Mouse (Mus musculus) R1 (cell line): ENCODE results near the gene Col4a4.

Experiments
- DNase-seq: peaks from one replicate; pipeline ENCODE4 v3.0.0-alpha.2; 2018; ENCODE audit warnings: low read depth, low spot score

The Col4a4 gene

DNA sequence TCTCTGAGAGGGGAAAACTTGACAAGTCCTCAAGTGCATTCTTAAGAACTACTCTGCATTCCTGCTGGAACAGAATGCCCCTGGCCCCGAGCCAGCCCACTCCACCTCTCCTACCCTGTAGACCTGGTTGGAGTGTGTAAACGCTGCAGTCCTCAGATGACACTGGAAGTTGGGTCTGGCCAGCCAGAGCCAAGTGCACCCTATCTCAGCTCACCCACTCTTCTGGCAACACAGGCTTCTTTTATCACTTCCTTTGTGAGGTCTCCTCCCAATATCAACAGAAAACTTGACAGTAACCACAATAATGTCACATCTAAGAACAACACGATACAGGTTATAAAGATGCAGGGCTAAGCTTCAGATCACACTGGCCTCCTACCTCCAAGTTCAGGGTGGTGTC lies 8.7 kb downstream of the Col4a4 start:
- DNase-seq, result no peak

DNA sequence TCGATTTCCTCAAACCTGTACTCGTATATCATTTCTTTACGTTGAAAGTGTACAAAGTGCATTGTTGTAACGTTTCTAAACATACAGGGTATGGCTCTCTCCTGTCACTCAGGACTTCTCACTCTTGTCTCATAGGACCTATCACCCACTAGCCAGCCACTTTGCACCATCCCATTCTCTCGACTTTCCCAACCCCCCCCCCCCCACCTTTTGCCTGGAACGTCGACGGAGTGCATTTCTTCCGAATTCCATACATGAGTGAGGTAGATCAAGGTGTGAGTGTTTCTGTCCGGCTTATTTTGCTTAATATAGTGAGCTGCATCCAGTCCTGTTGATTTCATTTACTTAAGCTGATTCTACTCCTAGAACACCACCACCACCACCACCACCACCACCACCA lies 9.3 kb downstream of the Col4a4 start:
- no peak for DNase-seq

DNA sequence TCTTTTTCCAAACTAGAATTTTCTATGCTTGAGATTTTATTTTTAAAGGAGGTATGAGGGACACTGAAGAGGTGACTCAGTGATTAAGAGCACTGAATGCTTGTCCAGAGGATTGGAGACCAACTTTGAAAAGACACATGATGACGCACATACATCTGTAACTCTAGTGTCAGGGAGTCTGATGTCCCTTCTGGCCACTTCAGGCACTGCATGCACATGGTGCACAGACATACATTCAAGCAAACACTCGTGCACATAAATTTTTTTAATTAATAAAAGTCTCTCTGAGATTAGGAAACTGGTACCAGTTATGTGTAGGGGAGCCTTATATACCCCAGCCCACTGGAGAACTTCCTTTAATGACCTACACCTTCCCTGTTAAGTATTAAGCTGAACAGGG lies 10.5 kb downstream of the Col4a4 start:
- no peak for DNase-seq

DNA sequence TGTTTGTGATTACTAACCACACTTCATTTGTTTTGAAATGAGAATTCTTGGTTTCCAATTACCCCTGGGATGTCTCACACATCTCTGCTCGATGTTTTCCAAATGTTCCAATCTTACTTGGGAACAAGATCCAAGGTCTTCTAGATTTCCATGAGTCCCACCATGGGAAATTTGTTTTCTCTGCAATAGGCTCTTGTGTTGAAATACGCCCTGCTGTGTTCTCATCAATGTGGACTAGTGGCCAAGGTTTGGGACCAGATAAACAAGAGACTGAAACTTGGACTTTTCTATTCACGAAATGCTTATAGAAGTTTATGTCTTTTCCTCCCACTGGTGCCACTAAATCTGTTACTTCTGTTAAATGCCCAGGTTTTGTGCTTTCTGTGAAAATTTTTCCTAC lies 11.0 kb downstream of the Col4a4 start:
- DNase-seq, result no peak

DNA sequence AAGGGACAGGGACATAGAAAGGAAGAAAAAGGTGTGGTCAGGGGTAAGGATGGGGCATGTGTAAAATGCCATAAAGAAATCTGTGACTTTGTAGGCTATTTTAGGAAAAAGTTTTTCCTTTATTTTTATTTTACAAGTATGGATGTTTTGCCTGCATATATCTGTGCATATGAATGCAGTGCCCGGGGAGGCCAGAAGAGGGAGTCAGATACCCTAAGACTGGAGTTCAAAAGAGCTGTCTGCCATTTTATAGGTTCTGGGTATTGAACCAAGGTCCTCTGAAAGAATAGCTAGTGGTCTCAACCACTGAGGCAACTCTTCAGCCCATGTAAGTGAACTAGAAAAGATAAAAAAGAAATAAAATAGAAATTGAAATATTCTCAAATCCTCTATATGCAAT lies 14.9 kb downstream of the Col4a4 start:
- DNase-seq, result peak; percentile 36

DNA sequence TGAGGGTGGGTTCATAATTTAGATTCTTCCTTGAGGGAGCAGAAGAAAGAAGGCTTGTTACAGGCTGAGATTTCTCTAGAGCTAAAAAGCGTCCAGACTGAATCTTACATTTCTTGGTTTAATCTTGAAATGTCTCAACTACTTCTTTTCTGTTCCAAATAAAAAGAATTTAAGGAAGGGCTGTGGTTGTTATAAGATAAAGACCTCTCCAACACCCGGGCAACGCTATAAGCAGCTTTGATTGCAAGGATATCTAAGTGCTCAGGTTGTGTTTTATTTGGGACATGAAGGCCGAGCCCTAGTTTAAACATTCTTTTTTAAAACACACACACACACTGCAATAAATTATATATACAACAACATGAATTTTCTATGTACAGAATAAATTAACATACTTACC lies 17.2 kb downstream of the Col4a4 start:
- DNase-seq, result no peak

DNA sequence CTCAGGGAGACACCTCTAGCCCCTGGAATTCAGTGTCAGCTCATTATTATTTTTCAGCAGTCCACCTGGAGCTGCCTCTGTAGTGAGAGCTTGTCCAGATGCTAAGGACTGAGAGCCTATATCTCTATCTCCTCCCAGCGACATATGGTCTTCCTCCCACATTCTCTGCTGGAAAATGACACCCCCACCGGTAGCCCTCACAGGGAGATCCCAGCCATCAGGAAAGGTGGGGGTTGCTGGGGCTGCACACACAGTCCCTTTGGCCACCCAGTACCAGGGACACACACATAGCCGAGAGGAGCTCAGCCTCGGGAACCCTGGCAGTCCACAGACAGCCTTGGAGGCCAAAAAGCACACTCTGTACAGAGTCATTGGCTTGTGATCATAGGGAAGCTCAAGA lies 26.4 kb downstream of the Col4a4 start:
- DNase-seq, result no peak

DNA sequence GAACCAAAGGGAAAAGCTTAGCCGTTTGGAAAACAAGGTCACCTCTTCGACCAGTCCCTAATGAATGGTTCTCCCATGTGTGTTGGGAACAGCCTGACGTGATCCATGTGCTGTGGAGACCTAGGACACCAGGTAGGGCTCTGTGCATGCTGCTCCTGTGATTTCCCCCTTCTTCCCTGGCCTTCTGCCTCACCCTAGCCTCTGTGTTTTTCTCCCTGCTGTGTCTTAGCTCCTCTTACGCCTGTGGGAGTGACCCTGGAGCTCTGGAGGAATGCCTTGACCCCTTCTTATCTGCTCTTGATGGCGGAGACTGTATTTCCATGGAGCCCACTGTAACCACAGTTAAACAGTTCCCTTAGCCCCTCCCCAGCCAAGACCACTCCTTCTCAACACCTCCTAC lies 31.8 kb downstream of the Col4a4 start:
- no peak for DNase-seq

DNA sequence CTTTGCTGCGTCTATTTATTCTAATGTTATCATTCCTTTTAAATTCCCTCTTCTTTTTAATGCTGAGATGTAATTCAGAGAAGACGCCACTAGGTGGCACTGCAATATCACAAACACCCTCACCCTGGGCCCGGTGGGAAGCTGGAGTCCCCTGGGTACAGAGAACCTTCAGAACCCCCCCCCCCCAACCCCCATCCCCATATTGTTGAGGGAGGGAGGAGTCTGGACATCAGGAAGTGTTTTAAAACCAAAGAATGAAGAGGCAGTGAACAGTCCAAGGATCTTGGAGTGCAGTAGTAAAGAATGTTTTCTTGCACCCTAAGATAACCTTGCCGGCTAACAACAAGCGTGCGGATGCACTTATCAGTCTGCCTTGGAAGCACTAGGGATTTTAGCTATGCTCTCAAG lies 32.2 kb downstream of the Col4a4 start:
- peak; percentile 46 for DNase-seq

DNA sequence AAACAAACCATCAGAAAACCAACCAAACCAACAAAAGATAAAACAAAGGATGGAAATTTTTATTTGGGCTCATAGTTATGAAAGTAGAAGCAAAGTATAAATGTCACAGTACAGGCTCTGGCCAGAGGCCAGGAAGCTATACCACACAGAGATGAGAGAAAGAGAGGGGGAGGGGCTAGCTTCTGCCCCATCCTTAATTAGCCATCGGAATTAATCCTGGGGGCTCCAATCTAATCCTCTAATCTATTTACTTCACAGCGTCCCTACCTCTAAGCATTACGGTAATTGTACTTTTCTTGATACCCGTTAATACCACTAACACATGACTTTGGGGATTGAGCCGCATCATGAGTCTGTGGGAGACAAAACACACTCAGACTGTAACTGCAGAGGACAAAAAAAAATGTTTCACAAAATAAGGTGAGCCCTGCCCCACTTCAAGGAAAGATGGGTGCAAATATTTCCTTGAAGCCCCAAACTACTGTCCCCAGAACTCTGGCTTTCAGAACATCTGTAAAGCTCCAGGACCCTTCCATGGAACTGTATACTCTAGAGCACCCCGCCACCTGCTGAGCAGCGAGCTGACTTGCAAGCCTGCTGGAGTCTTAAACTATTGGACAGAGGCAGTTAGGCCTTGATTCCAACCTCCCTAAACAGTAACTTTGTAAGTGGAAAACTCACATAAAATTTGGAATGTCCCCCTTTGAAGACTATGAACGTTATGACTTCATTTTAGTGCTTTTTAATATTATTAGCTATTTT lies 41.3 kb downstream of the Col4a4 start:
- DNase-seq, result no peak

DNA sequence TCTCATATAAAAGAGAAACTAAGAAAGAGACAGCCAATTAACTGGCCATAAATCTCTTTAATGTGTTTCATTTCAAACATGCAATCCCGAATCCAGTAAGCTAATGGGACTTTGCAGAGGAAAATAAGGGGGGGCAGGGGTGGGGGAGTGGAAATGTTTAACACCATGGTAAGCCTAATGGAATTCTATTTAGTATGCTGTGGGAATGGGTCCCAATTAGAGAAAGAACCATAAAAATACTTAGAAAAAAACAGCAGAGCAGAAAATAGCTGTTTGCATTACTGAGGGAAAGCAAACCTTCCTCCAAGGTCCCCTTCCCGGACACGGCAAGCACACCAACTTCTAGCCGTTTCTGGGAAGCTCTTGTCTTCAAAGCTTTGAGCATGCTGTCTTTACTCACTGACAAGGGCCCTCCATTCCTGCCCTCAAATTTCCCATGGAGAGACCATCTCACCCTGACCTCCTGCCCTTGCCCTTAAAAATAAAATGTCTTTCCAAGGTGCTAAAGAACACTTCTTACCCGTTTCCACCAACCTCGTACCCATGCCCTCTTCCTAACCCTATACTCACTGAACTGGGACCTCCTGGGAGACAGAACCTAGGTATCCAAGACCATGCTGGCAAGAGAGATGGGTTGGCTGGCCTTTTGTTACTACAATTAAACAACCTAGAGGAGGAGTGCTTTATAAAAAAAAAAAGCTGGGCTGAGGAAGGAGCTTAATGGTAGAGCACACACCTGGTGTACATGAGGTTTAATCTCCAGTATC lies 42.0 kb downstream of the Col4a4 start:
- no peak for DNase-seq

DNA sequence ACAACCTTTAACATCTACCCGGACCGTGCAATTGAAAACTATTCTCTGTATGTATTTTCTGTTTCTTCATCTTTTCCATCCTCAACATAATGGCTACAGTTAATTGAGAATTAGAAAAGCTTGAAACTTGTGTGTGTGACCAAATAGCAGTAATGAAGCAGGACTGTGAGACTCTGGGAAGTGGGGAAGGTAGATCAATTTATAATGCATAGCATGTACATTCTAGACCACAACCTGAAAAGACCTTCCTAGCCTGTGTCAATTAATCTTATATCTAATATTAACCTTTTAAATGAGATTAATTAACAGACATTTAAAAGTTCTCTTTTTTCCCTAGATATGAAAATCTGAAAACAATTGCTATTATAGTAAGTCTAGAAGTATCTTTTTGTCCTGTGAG lies 42.7 kb downstream of the Col4a4 start:
- DNase-seq, result no peak

DNA sequence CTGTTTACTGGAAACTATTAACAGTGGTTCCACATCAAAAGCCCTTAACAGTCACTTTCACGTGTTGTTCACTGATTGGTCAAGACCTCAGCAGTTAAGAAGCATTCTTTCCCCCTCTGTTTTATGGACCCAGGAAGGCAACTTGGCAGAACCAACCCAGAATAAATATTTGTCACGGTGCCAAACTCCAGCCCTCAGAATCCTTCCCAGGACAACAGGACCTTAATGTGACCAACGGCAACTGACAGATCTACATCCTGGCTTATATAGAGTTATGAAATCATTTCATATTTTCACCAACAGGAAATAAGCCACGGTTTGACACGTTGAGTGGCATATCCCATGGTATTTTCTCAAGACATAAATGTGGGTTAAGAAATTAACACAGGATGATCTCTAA lies 46.6 kb downstream of the Col4a4 start:
- DNase-seq, result no peak

DNA sequence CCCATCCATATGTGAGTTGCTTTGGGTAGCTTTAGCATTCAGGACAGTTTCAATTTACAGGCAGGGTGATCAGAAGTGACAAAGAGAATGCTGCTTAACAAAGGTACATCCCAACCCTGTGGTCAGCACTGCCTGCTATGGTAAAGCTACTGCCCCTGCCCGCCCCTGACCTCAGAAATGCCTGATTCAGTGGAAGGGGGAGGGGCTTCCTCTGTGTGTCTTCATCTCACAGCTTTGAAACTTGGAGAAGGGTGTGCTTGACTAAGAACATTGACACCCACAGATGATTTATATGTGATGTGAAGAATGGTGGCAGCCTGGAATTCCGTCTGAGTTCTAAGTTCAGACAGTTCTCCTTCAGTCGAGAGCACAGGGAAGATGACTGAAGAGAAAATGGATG lies 48.8 kb downstream of the Col4a4 start:
- DNase-seq, result no peak

DNA sequence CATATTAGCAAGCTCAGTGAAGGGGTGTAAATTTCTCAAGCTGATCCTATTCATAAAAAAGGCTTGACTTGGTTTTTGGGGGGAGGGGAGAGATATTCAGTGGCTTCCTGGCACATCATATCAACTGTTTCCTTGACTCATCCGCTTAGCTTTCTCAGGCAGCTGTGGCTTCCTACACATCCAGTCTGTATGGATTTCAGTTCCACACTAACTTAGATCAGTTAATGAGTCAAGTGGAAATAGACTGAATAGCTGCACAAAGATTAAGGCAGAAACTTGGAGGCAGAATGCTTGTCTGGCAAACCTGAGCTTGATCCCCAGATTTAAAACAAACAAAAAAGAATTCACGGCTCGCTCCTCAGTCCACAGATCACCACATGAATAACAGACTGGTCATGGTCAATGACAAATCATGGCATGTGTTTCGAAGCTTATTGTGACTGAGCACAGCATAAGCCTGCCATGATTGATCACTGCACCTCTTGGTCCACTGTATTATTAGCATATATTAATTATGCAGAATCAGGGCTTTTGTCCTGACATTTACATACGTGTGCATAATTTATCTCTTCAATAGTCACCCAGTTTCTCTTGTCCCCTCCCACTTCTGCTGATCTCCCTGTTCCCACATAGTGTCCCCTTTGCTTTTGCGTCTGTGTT lies 50.0 kb downstream of the Col4a4 start:
- DNase-seq, result no peak

DNA sequence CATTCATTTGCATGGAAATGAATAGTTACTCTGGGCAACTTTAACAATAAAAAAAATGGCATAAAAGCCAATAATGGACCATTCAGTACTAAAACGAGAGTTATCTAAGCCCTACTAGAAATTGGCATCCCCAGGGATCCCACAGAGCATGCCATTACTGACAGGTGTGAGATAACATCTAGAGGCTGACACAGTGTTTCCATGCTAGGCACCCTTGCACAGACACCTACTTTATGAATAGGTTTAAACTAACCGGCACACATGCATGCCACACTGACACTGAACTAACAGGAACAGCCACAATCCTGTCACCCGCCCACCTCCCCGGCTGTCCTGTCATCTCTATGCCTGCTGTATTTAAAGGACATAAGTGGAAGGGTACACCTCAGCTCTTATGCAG lies 58.7 kb downstream of the Col4a4 start:
- no peak for DNase-seq

DNA sequence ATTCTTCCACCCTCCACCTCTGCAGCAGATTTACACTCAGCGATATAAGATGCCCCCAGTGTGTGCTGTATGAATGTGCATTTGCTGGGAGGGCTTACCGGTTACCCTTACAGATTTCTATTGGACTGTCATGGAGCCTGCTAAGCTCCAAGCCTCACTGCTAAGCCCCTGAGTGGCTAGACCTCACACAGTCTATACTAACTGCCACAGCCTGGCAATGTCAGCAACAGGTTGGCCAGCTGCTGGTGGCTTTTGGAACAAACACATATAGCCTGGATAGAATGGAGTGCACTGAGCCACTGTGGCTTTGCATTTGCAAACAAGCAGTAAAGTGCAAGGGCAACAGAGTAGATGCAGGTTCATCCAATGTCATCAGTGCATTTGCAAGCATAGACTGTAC lies 94.7 kb downstream of the Col4a4 start:
- DNase-seq, result no peak

DNA sequence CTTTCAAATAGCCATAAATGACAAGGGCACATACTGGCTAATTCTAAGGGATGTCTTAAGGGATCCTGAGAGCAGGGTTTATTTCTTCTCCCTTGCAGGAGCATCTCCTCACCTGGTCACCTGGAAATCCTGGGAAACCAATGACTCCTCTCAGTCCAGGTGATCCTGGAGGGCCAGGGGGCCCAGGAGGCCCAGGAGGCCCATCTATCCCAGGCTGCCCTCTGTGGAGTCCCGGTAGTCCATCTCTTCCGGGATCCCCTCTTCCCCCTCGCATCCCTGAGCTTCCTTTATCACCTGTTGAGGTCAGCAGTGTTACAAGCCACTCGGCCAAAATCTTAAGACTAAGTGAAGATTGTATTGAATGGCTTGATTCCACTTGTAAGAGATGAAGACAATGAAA lies 100.3 kb downstream of the Col4a4 start:
- no peak for DNase-seq

DNA sequence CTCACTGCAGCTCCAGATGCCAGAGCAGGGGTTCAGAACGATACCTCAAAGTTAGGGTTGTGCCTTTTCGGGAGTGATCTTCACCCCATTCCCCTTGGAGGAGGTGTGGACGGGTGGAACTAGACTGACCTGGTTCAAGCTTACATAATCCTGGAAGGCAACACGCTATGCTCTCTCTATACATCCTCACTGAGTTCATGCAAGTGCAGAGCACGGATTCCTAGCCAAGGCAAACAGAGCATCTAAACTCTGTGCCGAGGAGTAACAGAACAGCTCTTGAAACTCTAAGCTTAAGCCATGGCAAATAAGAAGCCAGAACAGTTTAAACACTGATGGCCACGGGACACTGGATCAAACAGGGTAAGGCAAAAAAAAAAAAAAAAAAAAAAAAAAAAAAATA lies 104.3 kb downstream of the Col4a4 start:
- DNase-seq, result no peak

DNA sequence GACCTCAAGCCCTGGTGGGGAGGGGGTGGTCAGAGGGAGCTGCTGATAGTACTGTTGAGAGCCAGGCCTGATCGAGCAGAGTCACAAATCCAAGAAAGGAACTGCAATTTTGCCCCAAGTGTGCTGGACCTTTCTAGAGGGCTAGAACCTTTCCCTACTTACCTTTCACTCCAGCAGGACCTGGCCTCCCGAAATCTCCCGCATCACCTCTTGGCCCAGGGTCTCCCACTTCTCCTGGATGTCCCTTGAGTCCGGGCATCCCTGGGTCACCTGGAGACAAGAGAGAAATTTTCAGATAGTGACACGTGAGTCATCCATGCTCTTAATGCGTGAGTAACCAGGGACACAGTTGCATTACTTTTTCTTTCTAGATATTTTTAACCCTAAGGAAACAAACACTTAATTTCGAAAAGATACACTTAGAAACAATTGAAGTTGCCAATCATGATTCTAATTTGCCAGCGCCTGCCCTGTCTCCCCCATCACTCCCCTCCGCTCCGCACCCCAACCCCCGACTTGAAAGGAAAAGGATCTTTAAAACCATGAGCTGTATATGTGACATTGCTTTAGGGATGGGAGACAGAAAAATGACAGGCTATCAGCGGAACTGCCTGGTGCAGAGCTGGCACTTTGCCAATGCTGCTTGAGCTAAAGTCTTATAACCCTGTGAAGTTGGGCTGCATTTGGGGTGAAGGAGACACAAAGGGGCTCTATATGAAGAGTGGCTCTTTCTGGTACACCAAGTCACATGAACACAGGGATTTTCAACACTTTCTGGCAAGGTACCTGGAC lies 106.8 kb downstream of the Col4a4 start:
- DNase-seq, result no peak

DNA sequence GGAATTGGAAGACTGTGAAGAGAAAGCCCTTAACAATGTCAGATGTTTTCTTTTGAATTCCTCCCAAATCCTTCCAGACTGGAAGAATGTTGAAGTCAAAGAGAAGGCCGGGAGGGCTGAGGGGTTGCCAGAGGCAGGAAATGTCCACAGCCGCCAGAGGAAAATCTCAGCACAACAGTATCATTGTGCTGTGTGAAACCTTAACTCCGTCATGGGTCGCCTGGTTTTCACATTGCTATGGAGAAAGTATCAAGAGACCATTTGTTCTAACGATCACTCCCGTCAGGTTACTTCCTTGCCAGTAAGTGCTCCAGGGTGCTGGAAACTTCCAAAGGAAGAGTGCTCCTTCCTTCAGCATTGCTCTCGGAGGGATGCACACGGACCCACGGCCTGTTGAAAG lies 109.9 kb downstream of the Col4a4 start:
- peak; percentile 11 for DNase-seq

DNA sequence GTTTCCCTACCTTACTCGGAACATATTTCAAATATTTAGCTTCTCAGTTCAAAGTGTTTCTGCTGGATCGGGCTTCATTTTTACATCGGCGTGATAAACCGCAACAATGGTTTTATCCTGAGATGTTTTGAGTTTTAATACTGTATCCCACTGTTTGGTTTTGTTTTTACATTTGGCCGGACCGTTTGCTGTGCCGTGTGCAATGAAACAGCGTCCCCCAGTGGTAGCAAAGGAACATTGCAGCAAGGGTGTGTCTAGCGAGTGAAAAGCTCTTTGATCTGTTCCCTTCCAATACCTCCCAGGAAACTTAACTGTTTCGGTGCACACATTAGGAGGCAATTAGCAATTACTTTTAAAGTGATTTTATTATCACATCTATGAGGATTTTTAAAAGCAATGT lies 110.4 kb downstream of the Col4a4 start:
- peak; percentile 33 for DNase-seq
